Mouse (Mus musculus) brain, embryonic 14.5 days (tissue): ENCODE results near the gene Eno3.

Experiments
- CTCF ChIP-seq: fragments of 200-500 bp; IDR thresholded peaks from 2 replicates; pipeline ENCODE4 v1.5.1; 2012; ENCODE audit warnings: inconsistent platforms, mild to moderate bottlenecking, moderate library complexity, borderline replicate concordance; ENCODE audit not compliant: insufficient read depth, insufficient read length; ENCODE audit errors: extremely low read depth
- POLR2A ChIP-seq: fragments of 200-500 bp; IDR thresholded peaks from 2 replicates; pipeline ENCODE4 v1.6.1; 2012; ENCODE audit warnings: mild to moderate bottlenecking, inconsistent platforms, borderline replicate concordance; ENCODE audit not compliant: poor library complexity, insufficient read depth, insufficient read length, severe bottlenecking; ENCODE audit errors: extremely low read depth

GRCm38 (mm10) chr11:70711026-70711425 is 54.0 kb downstream of the Eno3 start:
- no peak for TF ChIP-seq POLR2A
- TF ChIP-seq CTCF = no peak
